ENCODE assay signal across 23 mouse cellular contexts in genomic region chr16:72543928-72544327, GRCm38 (mm10).
"Had no signal": no experiment of that assay in that cellular context is flagged by ENCODE, and none has a peak within 500 bp of the region (broad histone marks: within the 10 kb centered on the region; RNA-seq: fewer than 3 reads in every experiment).

No protein-coding gene starts in this region.

- H3K27ac ChIP-seq: gastrocnemius, adult 2 months; heart, embryonic 10.5 days; hindbrain, embryonic 10.5 days; hindbrain, embryonic 13.5 days; hindbrain, embryonic 15.5 days; hindbrain, postnatal 0 days; layer of hippocampus, adult 2 months; left cerebral cortex, adult 2 months; limb, embryonic 10.5 days; limb, embryonic 12.5 days; liver, embryonic 13.5 days; liver, embryonic 15.5 days had no signal

- H3K9ac ChIP-seq: heart, embryonic 12.5 days; hindbrain, embryonic 13.5 days; hindbrain, embryonic 15.5 days; limb, embryonic 12.5 days; liver, embryonic 13.5 days; liver, embryonic 15.5 days had no signal

- H3K4me2 ChIP-seq: heart, embryonic 12.5 days; hindbrain, embryonic 13.5 days; hindbrain, embryonic 15.5 days; limb, embryonic 12.5 days; liver, embryonic 11.5 days; liver, embryonic 13.5 days; liver, embryonic 15.5 days had no signal

- H3K4me3 ChIP-seq: gastrocnemius, adult 2 months; heart, embryonic 10.5 days; heart, embryonic 12.5 days; hindbrain, embryonic 10.5 days; hindbrain, embryonic 13.5 days; hindbrain, embryonic 15.5 days; layer of hippocampus, adult 2 months; left cerebral cortex, adult 2 months; limb, embryonic 10.5 days; limb, embryonic 12.5 days; liver, embryonic 13.5 days; liver, embryonic 15.5 days had no signal

- DNase-seq: gastrocnemius, adult 2 months; gastrocnemius, postnatal 10 days; gastrocnemius, postnatal 25 days; heart, adult 18-20 months; heart, postnatal 10 days; heart, postnatal 4 days; kidney, adult 18-20 months; kidney, postnatal 10 days; kidney, postnatal 25 days; liver; liver, embryonic 13.5 days had no signal

- H3K36me3 ChIP-seq: heart, embryonic 10.5 days; heart, embryonic 12.5 days; hindbrain, embryonic 10.5 days; hindbrain, embryonic 13.5 days; hindbrain, embryonic 15.5 days; limb, embryonic 10.5 days; limb, embryonic 12.5 days; liver, embryonic 13.5 days; liver, embryonic 15.5 days had no signal

- H3K9me3 ChIP-seq: heart, embryonic 10.5 days; heart, embryonic 12.5 days; hindbrain, embryonic 10.5 days; hindbrain, embryonic 13.5 days; hindbrain, embryonic 15.5 days; limb, embryonic 10.5 days; limb, embryonic 12.5 days; liver, embryonic 13.5 days; liver, embryonic 15.5 days had no signal

- H3K4me1 ChIP-seq: heart, embryonic 10.5 days; heart, embryonic 12.5 days; hindbrain, embryonic 13.5 days; hindbrain, embryonic 15.5 days; limb, embryonic 10.5 days; limb, embryonic 12.5 days; liver, embryonic 13.5 days; liver, embryonic 15.5 days had no signal

- ATAC-seq: hindbrain, postnatal 0 days had no signal

- H3K27me3 ChIP-seq: heart, embryonic 12.5 days; hindbrain, embryonic 13.5 days; hindbrain, embryonic 15.5 days; limb, embryonic 12.5 days; liver, embryonic 13.5 days; liver, embryonic 15.5 days had no signal
